Mouse (Mus musculus) testis, adult 2 months (tissue): ENCODE data around the gene Rfx2. TPM values are rescaled to one million over a fixed set of nuclear protein-coding genes. Genes with fewer than 3 reads are reported as not detected.

Experiments used
- H3K27ac ChIP-seq: fragments of 200-500 bp; 2 replicates; pipeline ENCODE4 v1.5.1; 2012; ENCODE audit warnings: low read depth, low read length; ENCODE audit not compliant: control insufficient read depth, insufficient read depth
- H3K27me3 ChIP-seq: fragments of 200-500 bp; 2 replicates; pipeline ENCODE4 v1.6.1; 2012; ENCODE audit warnings: mild to moderate bottlenecking, low read length, moderate library complexity; ENCODE audit not compliant: control insufficient read depth, insufficient read depth
- H3K36me3 ChIP-seq: fragments of 200-500 bp; 2 replicates; pipeline ENCODE4 v1.6.1; 2012; ENCODE audit warnings: mild to moderate bottlenecking, low read length; ENCODE audit not compliant: control insufficient read depth, insufficient read depth
- H3K4me1 ChIP-seq: fragments of 200-500 bp; 2 replicates; pipeline ENCODE4 v1.6.1; 2012; ENCODE audit warnings: low read length; ENCODE audit not compliant: control insufficient read depth, insufficient read depth
- H3K4me3 ChIP-seq: fragments of 200-500 bp; 2 replicates; pipeline ENCODE4 v1.5.1; 2012; ENCODE audit warnings: low read depth, mild to moderate bottlenecking, low read length, moderate library complexity, mixed read lengths; ENCODE audit not compliant: control insufficient read depth
- CTCF ChIP-seq: fragments of 200-500 bp; IDR thresholded peaks from 2 replicates; pipeline ENCODE4 v1.5.1; 2012; ENCODE audit warnings: low read depth, mild to moderate bottlenecking, inconsistent platforms, low read length, moderate library complexity; ENCODE audit not compliant: control insufficient read depth, insufficient read depth, insufficient replicate concordance
- POLR2A ChIP-seq: fragments of 200-500 bp; IDR thresholded peaks from 2 replicates; pipeline ENCODE4 v1.6.1; 2012; ENCODE audit warnings: low read depth, mild to moderate bottlenecking, inconsistent platforms, low read length, moderate library complexity; ENCODE audit not compliant: control insufficient read depth
- polyA plus RNA-seq: library from polyadenylated mRNA; depleted of rRNA; stranded (reverse); fragments of >200 nt; gene quantifications from 2 replicates; pipeline ENCODE4 v1.2.3, GENCODE M21; 2012

The Rfx2 gene
- polyA plus RNA-seq, 1 experiment, result 312 TPM

DNA sequence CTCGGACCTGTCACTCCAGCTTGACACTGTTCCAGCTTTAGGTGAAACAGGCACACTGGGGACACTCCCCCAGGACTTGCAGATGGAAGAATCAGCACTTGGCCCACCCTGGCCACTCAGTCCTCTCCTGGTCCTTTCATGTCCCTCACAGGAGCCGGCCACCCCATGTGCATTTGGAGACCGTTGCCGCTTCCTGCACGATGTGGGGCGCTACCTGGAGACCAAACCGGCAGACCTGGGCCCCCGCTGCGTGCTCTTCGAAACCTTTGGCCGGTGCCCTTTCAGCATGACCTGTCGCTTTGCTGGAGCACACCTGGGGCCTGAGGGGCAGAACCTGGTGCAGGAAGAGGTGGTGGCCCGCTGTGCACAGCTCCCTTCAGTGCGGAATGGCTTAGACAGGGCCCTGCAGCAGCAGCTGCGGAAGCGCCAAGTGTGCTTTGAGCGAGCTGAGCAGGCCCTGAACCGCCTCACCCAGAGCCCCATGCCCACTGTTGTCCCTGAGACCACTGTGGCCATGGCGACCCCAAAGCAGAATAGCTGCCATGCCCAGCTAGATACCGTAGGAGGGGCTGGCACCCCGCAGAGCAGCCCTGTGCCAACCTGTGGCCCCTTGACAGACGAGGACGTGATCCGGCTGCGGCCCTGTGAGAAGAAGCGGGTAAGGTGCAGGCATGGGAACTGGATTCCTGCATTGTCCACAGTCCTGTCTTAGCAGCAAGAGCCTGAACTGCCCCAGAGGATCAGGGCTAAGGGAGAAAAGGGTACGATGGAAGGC, 64.0 kb downstream of the Rfx2 start:
- no peak overlapping the region for H3K4me3 ChIP-seq
- peaks cover 1% of the 10 kb centered on the region for H3K36me3 ChIP-seq
- H3K27ac ChIP-seq, result no peak overlapping the region
- no peak for TF ChIP-seq CTCF
- peaks cover 27% of the 10 kb centered on the region for H3K4me1 ChIP-seq
- no peaks in the 10 kb centered on the region for H3K27me3 ChIP-seq

DNA sequence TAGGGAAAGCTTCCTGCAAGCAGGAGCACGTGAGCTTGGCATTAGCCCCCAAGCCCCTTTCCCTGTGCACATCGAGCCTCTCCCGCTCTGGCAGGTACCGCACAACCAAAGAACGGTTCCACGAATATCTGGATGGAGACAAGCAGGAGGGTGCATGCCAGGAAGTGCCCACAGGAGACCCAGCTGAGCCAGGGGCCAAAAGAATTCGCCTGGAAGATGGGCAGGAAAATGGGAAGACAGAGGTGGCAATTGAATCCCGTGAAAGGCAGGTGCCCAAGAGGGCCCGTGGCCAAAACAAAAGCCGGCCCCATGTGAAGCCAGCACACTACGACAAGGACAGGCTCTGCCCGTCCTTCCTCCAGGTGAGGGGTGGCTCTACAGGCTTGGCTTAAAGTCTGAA, 65.4 kb downstream of the Rfx2 start:
- H3K27me3 ChIP-seq, result no peaks in the 10 kb centered on the region
- H3K27ac ChIP-seq, result peak overlapping the region; percentile 98; the same call in 1 of the 2 replicates
- TF ChIP-seq POLR2A (no peak), CTCF (no peak)
- H3K4me3 ChIP-seq, result peak overlapping the region; percentile 97
- peaks cover 1% of the 10 kb centered on the region; the same call in 1 of the 2 replicates for H3K36me3 ChIP-seq
- H3K4me1 ChIP-seq, result peaks cover 34% of the 10 kb centered on the region

DNA sequence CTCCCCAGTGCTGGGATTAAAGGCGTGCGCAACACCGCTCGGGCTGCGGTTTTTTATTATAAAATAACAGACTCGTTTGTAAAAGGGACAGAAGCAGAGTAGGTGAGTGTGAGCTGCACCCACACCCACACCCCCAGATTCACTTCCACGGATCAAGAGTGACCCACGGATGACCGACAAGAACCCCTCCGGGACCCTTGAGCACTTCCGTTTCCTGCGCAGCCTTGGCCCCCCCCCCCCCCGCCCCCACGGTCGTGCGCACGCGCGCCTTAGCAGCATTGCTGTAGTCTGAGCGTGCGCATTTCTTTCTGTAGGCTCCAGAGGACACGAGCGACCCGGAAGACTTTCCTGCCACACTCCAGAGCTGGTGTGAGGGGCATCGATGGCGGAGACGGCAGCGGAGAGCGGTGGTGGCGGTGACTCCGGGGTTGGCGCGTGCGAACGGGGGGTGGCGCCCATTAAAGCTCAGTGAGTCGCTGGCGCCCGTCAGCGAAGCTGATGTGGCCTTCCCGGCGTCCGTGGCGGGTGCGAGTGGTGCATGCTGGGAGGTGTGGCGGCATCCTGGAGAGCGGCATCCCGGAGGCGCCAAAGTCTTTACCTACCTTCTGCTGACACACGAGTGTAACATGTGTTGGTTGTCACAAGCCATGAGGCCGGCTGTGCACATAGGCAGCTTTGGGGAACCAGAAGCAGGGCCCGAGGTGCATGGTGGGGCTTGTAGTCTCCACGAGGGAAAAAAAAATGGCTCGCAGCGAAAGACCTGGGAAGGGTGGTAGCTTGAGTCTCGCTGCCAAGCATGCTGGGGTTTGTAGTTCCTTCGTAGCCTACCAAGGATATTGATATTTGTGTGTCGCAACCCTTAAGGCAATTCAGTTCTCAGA, 66.1 kb downstream of the Rfx2 start, which contains the start of gene Dus3l:
TSS of gene Dus3l (plus strand) at position 284 of the 881 bp plus-strand sequence.
- peak within 1 kb of the TSS; percentile 97 for H3K4me3 ChIP-seq
- TF ChIP-seq CTCF (peak; percentile 25; the same call in 1 of the 2 replicates), POLR2A (peak; percentile 29)
- H3K27me3 ChIP-seq, result no peaks in the 10 kb centered on the region
- H3K4me1 ChIP-seq, result peaks cover 34% of the 10 kb centered on the region
- H3K36me3 ChIP-seq, result peaks cover 1% of the 10 kb centered on the region; the same call in 1 of the 2 replicates
- peak within 1 kb of the TSS; percentile 98 for H3K27ac ChIP-seq

DNA sequence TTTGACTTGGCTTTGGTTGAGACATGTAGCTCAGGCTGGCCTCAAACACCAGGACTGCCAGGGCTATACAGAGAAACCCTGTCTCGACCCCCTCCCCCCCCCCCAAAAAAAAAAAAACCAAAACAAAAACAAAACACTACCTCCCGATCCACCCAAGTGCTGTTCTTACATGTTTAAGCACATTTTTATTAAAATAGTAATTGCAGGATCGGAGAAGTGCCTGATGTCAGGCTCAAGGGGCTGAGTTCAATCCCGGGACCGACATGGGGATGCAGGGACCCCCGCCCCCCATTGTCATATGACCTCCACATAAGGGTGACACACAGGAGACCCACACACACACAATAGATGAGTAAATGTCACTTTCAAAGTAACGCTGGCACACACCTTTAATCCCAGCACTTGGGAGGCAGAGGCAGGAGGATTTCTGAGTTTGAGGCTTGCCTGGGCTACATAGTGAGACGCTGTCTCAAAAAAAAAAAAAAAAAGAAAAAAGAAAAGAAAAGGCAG, 67.0 kb downstream of the Rfx2 start:
- Histone ChIP-seq H3K4me3 (no peak overlapping the region; the same call in 1 of the 2 replicates), H3K27me3 (no peaks in the 10 kb centered on the region), H3K4me1 (peaks cover 36% of the 10 kb centered on the region), H3K27ac (no peak overlapping the region), H3K36me3 (no peaks in the 10 kb centered on the region)
- no peak for TF ChIP-seq POLR2A
- no peak for TF ChIP-seq CTCF

DNA sequence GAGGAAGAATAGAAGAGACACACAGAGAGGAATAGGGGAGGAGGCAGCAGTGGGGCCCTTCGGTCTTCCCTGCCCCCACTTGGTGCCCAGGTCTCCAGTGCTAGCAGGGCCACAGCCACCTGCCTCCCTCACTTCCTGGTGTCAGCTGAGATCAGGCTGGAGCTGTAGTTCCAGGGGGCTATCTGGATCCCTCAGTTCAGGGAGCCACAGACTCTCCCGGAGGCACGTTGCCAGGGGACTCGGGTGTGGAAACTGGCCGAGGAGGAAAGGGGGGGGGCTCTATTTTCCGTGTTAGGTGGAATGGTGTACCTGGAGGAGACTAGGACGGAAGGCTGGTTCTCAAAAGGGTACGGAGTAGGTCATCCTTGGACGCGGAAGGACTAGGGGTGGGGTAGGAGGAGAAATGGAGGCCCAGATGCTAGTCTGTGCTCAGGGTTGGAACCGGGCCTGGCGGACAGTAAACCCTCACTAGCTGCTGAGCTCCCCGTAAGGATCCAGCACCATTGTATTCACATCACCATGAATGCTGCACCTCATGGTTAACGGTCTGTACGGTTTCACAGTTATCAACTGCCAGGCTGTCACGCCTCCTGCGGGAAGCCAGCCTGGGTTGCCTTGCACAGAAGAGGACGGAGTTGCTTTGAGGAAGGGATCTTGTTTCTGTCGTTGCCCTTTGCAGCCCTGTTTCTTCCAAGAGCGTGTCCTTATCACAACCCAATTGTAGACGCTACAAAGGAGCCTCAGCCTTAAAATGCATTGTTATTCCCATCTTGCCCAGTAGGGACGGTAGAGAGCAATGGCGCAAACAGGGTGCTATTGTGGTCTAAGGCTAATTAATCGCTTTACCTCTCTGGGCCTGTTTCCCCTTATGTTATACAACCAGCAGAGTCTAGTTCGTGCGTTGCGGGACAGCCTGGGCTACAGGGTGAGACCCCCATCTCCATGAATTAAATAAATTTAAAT, 67.8 kb downstream of the Rfx2 start:
- Histone ChIP-seq H3K4me1 (peaks cover 38% of the 10 kb centered on the region), H3K27me3 (no peaks in the 10 kb centered on the region), H3K27ac (peak overlapping the region; percentile 60; the same call in 1 of the 2 replicates), H3K4me3 (peak overlapping the region; percentile 3; the same call in 1 of the 2 replicates), H3K36me3 (no peaks in the 10 kb centered on the region)
- TF ChIP-seq CTCF, result peak; percentile 69; the same call in 1 of the 2 replicates
- TF ChIP-seq POLR2A, result no peak

DNA sequence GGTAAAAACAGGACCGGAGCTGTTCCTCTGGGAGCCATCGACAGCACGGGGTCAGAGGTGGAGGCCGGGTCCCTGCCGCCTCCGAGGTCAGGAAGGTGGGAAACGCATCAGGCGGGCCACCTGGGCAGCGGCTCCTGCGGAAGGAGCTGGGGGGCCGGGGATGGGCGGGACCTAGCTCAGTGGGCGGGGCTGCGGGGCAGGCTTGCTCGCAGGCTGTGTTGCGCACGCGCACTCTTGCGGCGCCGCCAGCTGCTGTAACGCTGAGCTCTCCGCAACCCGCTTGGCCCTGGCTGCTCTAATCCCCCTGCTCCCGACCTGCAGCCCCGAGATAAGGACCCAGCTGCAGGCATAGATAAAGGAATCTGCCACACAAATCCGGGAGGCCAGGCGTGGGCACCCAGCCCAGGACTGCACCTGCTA, 68.8 kb downstream of the Rfx2 start:
- no peak overlapping the region; the same call in 1 of the 2 replicates for H3K27ac ChIP-seq
- peaks cover 46% of the 10 kb centered on the region for H3K4me1 ChIP-seq
- peak; percentile 53; the same call in 1 of the 2 replicates for TF ChIP-seq POLR2A
- no peak for TF ChIP-seq CTCF
- no peaks in the 10 kb centered on the region for H3K36me3 ChIP-seq
- H3K4me3 ChIP-seq, result peak overlapping the region; percentile 80
- no peaks in the 10 kb centered on the region for H3K27me3 ChIP-seq
